Mouse (Mus musculus) c-Kit-negative CD71-positive TER-119-positive erythroid progenitor cells, embryonic 14.5 days (primary cell): ENCODE measurements around the gene Capns1.
"Not testable (repeated sequence)": the region's sequence is repeated elsewhere in the genome, so short reads cannot be mapped to it uniquely, and the experiment has no call there.

Experiments
- DNase-seq: peaks from one replicate; pipeline ENCODE4 v3.0.0-alpha.2; 2013; ENCODE audit warnings: low read depth, low spot score

The Capns1 gene

DNA sequence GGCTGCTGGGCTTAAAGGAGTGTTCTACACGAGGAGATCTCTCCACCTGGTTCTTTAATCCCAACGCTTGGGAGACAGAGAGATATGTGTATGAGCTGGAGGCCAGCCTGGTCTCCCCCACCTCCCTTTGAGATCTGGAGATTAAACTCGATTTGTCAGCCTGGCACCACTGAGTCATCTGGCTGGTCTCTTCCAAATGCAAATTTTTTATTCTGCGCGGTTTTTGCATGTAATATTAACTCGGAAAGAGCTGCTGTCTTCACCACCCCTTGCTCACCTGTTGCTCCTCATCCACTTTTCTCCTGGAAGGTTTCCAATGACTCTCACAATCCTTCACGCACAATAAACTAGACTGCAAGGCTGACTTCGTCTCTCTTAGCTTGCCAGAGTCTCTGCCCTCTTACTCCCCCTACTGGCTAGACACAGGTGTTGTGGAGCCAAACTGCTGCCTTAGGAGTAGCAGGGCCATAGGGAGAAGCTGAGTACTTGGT lies at the start of gene Capns1:
Gene Capns1, minus strand, starts transcription at position 331 of the 491 bp plus-strand sequence.
- peak; percentile 64 for DNase-seq

- not testable (repeated sequence) for DNase-seq
These were observed 38.8 kb upstream of the Capns1 start for GRCm38 (mm10) chr7:30237374-30237773.

DNA sequence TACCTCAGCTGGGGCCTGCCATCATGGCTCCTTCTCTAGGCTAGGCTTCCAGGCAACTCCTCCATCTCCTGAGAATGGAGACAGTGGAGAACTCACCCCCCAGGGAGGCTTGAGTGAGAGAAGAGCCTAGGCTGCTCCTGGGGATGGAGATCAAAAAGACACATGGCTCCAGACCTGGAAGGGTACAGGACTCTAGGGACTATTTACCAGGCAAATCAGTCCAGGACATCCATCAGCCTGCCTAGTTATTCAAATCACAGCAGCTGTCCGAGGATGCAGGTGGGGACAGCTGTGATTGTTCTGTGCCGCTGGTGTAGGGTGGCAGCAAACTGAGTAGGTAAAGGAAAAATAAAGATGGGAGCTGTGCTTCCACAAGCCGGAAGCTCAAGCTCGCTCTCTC lies 37.0 kb upstream of the Capns1 start, which contains the start of gene Ovol3:
Gene Ovol3, minus strand, starts transcription at position 101 of the 400 bp plus-strand sequence.
- no peak for DNase-seq

- no peak for DNase-seq
These were observed 36.5 kb upstream of the Capns1 start for GRCm38 (mm10) chr7:30235091-30235490.

DNA sequence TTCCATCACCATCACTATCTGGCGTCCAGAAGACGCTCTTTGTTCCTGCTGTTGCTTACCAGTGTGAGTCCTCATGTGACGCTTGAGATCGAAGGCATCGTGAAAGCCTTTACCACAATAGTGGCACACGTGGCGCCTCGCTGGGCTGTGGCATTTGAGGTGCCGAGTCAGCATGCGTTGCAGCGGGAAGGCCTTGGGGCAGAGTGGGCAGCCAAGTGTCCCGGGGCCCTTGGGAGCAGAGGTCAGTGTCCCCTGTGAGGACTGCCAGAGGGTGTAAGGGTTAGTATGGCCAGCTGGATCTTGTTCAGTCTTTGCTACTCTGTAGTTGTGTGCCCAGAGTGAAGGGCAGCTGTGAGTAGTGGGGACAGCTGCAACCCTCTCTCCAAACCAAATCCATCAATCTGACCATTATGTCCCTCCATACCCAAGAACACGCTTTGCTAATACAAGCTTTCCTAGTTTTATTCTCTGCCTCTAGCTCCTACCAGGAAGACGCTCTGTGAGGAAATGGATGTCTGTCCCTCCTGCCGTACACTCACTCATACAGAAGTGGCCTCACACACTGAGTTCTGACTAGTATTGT lies 35.8 kb upstream of the Capns1 start:
- no peak for DNase-seq

DNA sequence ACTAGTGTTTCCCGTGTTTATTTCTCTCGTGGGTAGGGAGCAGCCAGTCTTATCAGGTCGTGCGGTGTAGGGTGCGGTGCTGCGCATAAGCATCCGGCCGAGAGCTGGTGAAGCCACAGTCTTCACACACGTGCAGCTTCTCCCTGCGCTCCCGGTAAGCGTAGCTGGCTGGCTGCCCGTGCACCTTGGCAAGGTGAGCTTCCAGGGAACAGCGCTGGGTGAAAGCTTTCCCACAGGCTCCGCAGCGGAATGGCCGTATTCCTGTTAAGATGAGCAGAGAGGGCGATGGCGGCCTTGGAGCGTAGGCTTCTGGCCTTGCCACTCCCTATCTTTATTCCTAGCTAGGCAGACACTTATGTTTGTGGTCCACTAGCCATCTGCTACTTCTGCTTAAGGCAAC lies 34.8 kb upstream of the Capns1 start:
- no peak for DNase-seq

DNA sequence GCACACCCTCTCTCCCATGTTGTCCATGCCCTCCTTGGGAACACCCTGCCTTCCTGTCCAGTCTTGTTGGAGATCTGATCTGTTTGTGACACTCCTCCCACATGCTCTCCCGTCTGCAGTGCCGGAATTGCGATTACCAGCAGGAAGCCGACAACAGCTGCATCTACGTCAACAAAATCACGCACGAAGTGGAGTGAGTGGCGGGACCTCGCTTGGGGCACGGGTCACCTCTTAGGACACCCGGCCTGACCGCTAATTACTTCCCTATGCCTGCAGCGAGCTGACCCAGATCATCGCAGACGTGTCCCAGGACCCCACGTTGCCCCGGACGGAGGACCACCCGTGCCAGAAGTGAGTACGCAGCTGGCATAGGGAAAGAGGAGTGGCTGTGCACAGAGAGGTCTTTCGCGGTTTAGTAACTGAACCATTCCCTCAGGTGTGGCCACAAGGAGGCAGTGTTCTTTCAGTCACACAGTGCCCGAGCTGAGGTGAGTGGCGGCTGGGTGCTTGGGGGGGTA lies 34.1 kb upstream of the Capns1 start:
- DNase-seq: peak; percentile 46

DNA sequence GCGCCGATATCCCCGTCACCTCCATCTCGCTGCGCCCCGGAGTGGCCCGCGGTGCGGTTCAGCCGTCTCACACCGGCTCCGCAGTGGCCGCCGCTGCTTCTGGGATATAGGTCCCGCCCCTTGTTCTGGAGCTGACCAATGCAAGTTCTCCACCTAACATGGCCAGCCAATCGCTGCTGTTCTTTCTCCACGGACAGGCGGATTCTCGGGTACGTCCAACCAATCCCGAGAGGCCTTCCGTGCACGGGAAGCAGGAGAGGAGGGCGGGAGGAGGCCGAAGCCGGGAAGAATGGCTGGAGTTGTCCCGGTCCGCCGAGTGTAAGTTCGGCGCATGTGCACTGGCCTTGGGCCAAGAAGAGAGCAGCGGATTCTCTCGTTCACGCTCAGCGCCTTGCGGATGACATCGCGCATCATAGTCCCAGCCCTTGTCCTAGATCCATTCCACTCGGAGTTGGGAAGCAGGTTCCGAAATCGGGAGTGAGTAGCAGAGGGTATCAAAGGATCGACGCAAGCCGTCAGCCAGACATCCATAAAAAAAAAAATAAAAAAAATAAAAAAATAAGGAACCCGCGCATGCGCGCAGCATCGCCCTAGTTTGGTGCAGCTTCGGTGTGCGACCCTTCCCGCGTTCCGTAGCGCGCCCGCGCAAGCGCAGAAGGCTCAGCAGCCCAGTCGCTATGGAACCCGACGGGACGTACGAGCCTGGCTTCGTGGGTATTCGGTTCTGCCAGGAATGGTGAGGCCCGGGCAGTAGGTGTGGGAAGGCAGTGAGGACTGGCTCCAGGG lies 33.3 kb upstream of the Capns1 start, which contains the start of the genes Polr2i and Tbcb:
Gene Polr2i, plus strand, starts transcription at position 280 of the 786 bp plus-strand sequence.
Gene Tbcb, minus strand, starts transcription at position 604 of the 786 bp plus-strand sequence.
- peak; percentile 93 for DNase-seq

GRCm38 (mm10) chr7:30231328-30231668 lies 32.7 kb upstream of the Capns1 start:
- no peak for DNase-seq

DNA sequence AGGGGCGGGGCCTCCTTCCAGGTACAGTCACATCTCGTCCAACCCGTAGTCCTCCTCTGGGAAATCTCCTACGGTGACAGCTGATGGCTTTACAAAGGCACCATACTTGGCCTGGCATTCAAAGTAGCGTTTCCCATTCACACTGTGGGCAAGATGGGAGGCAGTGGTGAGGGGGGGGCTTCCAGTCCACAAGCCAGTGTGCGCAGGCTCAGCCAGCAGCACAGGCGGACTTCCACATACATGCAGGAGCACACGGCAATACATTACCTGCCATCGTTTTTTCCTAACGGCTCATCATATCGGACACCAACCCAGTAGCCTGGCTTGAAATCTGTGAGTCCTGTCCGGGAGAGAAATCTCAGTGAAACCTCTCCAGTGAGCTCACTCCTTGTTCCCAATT lies 25.6 kb upstream of the Capns1 start:
- no peak for DNase-seq

DNA sequence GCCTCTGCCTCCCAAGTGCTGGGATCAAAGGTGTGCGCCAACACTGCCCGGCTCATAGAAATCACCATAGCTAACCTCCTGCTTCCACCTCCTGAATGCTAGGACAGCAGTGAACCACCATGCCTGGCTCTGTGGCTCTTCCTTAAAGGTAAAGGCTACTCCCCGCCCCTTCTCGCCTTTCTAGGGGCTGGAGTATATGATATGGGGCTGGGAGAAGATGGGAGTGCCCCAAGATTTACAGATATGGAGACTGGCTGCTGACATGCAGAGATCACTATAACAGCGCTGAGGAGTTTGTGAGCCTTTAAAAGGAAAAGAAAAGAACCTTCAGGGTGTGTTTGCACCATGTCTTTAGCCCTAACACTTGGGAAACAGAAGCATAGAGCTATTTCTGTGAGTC lies 23.6 kb upstream of the Capns1 start:
- no peak for DNase-seq

GRCm38 (mm10) chr7:30221433-30221832 lies 22.8 kb upstream of the Capns1 start:
- no peak for DNase-seq

GRCm38 (mm10) chr7:30220008-30220356 lies 21.4 kb upstream of the Capns1 start:
- no peak for DNase-seq

GRCm38 (mm10) chr7:30219293-30220007 lies 20.8 kb upstream of the Capns1 start:
- DNase-seq: no peak

DNA sequence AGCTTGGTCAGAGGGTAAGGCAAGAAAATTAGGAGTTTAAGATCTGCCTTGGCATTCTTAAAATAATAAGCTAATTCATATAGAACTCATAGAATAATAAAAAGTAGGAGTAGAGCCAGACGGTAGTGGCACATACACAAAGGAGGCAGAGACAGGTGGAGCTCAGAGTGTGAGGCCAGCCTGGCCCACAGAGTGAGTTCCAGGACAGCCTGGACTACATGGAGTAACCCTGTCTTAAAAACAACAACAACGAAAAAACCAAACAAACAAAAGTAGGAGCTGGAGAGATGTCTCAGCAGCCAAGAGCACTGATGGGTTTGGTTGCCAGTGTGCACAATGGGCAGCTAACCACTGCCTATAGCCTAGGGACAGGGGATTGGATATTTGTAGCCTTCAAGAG lies 18.7 kb upstream of the Capns1 start:
- DNase-seq: no peak

- peak; percentile 56 for DNase-seq
These were observed 18.1 kb upstream of the Capns1 start for GRCm38 (mm10) chr7:30216723-30217151.

GRCm38 (mm10) chr7:30215875-30216274 lies 17.3 kb upstream of the Capns1 start:
- no peak for DNase-seq

- no peak for DNase-seq
These were observed 15.3 kb upstream of the Capns1 start for GRCm38 (mm10) chr7:30213881-30214280.

DNA sequence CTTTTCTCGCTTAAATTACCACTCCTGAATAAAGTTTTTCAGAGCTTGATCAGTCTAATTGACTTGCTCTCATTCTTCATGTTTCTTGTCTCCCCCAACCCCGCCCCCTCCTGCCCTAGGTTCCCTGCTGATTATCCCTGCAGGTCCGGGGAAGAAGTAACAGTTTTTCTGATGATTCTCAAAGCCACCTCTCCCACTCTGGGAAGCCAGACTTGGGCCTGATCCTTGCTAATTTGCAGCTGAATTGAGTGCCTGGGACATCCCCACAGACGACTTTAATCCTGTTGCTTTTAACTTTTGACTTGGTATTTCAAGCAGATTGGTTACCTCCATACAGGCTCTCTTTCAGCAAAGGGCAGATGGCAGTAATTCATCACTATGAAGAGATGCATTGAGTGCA lies 12.4 kb upstream of the Capns1 start:
- DNase-seq: no peak

DNA sequence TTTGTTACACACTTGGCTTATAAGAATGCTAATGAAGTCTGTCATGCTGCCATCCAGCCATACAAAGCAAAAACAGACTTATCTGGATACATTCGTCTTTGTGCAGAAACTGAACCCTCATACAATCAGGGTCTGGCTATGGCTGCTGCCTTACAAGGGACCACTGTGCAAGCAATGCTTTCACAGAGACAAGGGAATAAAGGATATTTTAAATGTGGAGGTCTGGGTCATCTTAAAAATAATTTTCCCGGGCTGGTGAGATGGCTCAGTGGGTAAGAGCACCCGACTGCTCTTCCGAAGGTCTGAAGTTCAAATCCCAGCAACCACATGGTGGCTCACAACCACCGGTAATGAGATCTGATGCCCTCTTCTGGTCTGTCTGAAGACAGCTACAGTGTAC lies 7.8 kb upstream of the Capns1 start:
- DNase-seq: not testable (repeated sequence)

DNA sequence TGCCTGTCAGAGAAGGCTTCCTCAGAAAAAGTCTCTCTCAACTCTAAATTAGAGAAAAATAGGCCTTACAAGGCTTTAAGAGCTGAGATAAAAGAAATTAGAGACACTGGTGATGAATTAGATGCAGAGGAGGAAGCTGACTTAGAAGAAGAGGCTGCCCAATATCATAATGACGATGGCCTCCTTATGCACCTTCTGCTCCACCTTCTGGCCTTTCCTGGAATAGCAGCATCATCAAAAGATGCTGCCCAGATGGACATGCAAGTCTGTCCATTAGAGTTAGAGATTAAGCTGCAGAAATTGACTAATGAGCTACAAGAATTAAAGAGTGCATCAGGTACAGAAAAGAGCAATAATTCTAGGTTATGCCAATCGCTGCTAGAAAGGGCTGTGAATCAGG lies 6.8 kb upstream of the Capns1 start:
- DNase-seq: peak; percentile 49

DNA sequence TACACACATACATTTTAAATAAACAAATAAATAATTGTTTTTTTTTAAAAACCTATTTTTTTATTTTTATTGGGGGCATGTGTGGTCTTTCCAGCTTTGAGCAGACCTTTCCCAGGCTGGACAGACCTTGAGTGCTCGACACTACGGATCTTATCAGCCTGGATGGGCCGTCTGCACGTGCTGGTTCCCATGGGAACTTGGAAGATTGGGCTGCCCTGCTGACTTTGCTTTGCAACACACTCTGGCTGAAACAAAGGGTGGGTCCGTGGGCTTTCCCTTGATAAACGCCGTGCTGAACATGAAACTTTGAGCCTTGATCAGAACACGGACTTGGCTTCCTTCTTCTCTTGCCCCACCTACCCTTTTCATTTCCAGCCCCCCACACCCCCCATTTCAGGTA lies 5.8 kb upstream of the Capns1 start:
- DNase-seq: no peak
